9 mouse cellular contexts compared by ENCODE assay signal in the genomic region with DNA sequence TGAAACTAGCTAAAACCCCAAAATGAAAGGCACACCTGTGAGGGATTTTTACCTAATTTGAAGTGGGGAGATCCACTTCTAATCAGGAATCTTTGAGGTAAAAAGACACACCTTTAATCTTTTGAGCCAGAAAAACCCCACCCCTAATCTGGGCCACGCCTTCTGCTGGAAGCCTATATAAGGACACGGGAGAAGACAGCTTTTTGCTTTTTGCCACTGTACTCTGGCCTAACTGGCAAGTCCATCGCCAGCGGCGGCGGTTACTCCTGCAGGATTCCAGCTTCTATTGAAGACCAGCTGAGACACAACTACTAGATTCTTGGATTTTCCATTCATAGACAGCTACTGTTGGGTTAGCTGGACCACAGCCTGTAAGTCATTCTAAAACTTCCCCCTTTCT. TPM values are rescaled to one million over a fixed set of nuclear protein-coding genes. Genes with fewer than 3 reads are reported as not detected.
DNase-seq lines count a peak whose midpoint lies in the region; ATAC-seq and TF ChIP-seq lines count a peak whose summit lies in the region.
"Had no signal": no experiment of that assay in that cellular context is flagged by ENCODE, and none has a peak within 500 bp of the region (broad histone marks: within the 10 kb centered on the region; RNA-seq: fewer than 3 reads in every experiment).

A gene (plus strand): TSS at position 213 of the 400 bp plus-strand sequence.

- peaks cover 4% of the 10 kb centered on the region for H3K4me1 ChIP-seq in heart, adult 2 months (ENCODE audit: control insufficient read depth, insufficient read depth, low read length)
- peaks cover 8% of the 10 kb centered on the region for H3K4me1 ChIP-seq in bone marrow macrophage, adult 2 months (ENCODE audit: control insufficient read depth, insufficient read depth, low read length)
- peaks cover 13% of the 10 kb centered on the region for H3K4me1 ChIP-seq in midbrain, postnatal 0 days (ENCODE audit: insufficient read depth, low read length)

- H3K36me3 ChIP-seq in heart, adult 2 months (ENCODE audit: control insufficient read depth, insufficient read depth, low read length) = no peaks in the 10 kb centered on the region
- H3K36me3 ChIP-seq in midbrain, postnatal 0 days (ENCODE audit: insufficient read depth, low read length) = no peaks in the 10 kb centered on the region
- H3K36me3 ChIP-seq: G1E had no signal

- intact Hi-C loops in heart, adult 2 months (cut with DNase I) = no loop called here
- intact Hi-C loops in heart, postnatal 14 days (cut with DNase I) = no loop called here

- H3K4me2 ChIP-seq in midbrain, postnatal 0 days (ENCODE audit: low read depth, low read length, poor library complexity, severe bottlenecking) = peak within 1 kb of the TSS; percentile 82

- DNase-seq in heart, adult 2 months = no peak
- no peak for DNase-seq in heart, adult 11 months
- no peak for DNase-seq in heart, postnatal 14 days
- DNase-seq in layer of hippocampus, postnatal 10 days (ENCODE audit: low spot score in 2 of 2) = no peak
- no peak for DNase-seq in midbrain, postnatal 0 days (ENCODE audit: low spot score)
- no peak for DNase-seq in thymus, postnatal 10 days (ENCODE audit: low spot score in 2 of 2)
- no peak for DNase-seq in natural killer cell, adult 2 months (ENCODE audit: low spot score in 2 of 2)

- H3K9me3 ChIP-seq in midbrain, postnatal 0 days (ENCODE audit: low read length) = no peaks in the 10 kb centered on the region
- H3K9me3 ChIP-seq: G1E had no signal

- ATAC-seq in midbrain, postnatal 0 days (ENCODE audit: low FRiP score) = no peak

- TF ChIP-seq EP300 in heart, adult 2 months (IDR thresholded peaks at IDR 0.05; ENCODE audit: insufficient read depth, low read depth, low read length) = no peak

- H3K4me3 ChIP-seq in heart, adult 2 months = peak within 1 kb of the TSS; percentile 89
- peak within 1 kb of the TSS; percentile 63 for H3K4me3 ChIP-seq in bone marrow macrophage, adult 2 months (ENCODE audit: insufficient read depth, low read length)
- H3K4me3 ChIP-seq in midbrain, postnatal 0 days (ENCODE audit: low read depth, low read length) = peak within 1 kb of the TSS; percentile 88

- no peak within 1 kb of the TSS for H3K9ac ChIP-seq in heart, adult 2 months (ENCODE audit: low read depth, low read length)
- H3K9ac ChIP-seq in midbrain, postnatal 0 days (replicated peaks; ENCODE audit: low read length, poor library complexity, severe bottlenecking) = peak within 1 kb of the TSS; percentile 100

- peak within 1 kb of the TSS; percentile 91 for H3K27ac ChIP-seq in heart, adult 2 months
- peak within 1 kb of the TSS; percentile 53 for H3K27ac ChIP-seq in bone marrow macrophage, adult 2 months (ENCODE audit: insufficient read depth, low read depth, low read length)
- peak within 1 kb of the TSS; percentile 98 for H3K27ac ChIP-seq in midbrain, postnatal 0 days (ENCODE audit: low read depth, low read length)

- no peak for TF ChIP-seq POLR2A in heart, adult 2 months (IDR thresholded peaks at IDR 0.05; ENCODE audit: insufficient read depth, low read depth, low read length)
- TF ChIP-seq POLR2A in bone marrow macrophage, adult 2 months (IDR thresholded peaks at IDR 0.05; ENCODE audit: borderline replicate concordance, low read depth, low read length) = no peak

- H3K79me2 ChIP-seq in heart, adult 2 months (replicated peaks; ENCODE audit: control insufficient read depth, insufficient read depth, low read length) = peaks cover 3% of the 10 kb centered on the region

- no peaks in the 10 kb centered on the region for H3K27me3 ChIP-seq in heart, adult 2 months (ENCODE audit: control insufficient read depth, insufficient read depth, low read length)
- no peaks in the 10 kb centered on the region for H3K27me3 ChIP-seq in midbrain, postnatal 0 days (ENCODE audit: insufficient read depth, low read length)

- WGBS in heart, adult 2 months = 94% methylated on average over 6 of the region's 6 CpGs
- 93% methylated on average over 6 of the region's 6 CpGs for WGBS in midbrain, postnatal 0 days

- no peak for TF ChIP-seq CTCF in heart, adult 2 months (IDR thresholded peaks at IDR 0.05)
- TF ChIP-seq CTCF in bone marrow macrophage, adult 2 months (IDR thresholded peaks at IDR 0.05; ENCODE audit: low read depth, low read length) = no peak
- no peak for TF ChIP-seq CTCF in midbrain, postnatal 0 days (IDR thresholded peaks at IDR 0.05)

RNA-seq across cellular contexts. Expression of the gene that starts here (rescaled TPM):
- total RNA-seq in heart, adult 2 months (2021) = 10 to 100 TPM; 14.6 to 15.4 TPM
- polyA plus RNA-seq in heart, adult 2 months (2012; rRNA removed) = 21.0 and 26.6 TPM in 2 replicates
- 9.9 and 10.9 TPM in 2 replicates for polyA plus RNA-seq in bone marrow macrophage, adult 2 months (2012; ENCODE audit: insufficient read depth, insufficient read length, missing spikeins)
- 10 to 100 TPM; 17.8 to 19.7 TPM for total RNA-seq in heart, postnatal 14 days (2021)
- total RNA-seq in layer of hippocampus, postnatal 10 days (2021) = 10 to 100 TPM; 19.1 to 21.8 TPM
- 17.7 and 23.8 TPM in 2 replicates for total RNA-seq in midbrain, postnatal 0 days (2014; rRNA removed)
- 26.6 and 31.5 TPM in 2 replicates for polyA plus RNA-seq in midbrain, postnatal 0 days (2015; fragmentation: Nextera tagmentation; extraction: Ambion mirVana)
- polyA plus RNA-seq: G1E had no signal
